Mouse (Mus musculus) cerebellum, adult 8-10 months (tissue): ENCODE data around the gene Smg8.
A peak's percentile ranks its signal among the peaks of the same experiment; 100 is the strongest.
"Not testable (repeated sequence)": the region's sequence is repeated elsewhere in the genome, so short reads cannot be mapped to it uniquely, and the experiment has no call there.

Source experiments
- DNase-seq: peaks from one replicate; pipeline ENCODE4 v3.0.0; 2022

Smg8 gene

GRCm38 (mm10) chr11:87086290-87086984, at the start of gene Smg8:
Gene Smg8 (minus strand): TSS chr11:87086774.
- DNase-seq = peak; percentile 76

DNA sequence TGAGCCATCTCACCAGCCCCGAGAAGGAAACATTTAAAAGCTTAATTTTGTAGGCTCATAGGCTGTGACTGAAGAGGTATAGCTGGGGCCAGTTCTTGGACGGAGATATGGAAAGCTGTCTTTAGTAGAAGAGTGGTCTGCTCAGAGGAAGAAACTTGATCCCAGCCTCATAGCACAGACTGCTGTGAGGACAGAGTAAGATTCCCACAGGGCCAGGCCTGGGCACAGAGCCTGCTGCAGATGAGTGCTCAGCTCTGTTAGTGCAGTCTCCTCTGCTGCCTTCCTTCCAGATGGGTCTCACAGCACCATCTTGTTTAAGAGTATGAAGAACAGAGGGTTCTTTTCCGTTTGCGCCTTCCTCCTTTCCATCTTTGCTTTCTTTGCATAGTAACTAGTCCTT, 49.7 kb upstream of the Smg8 start:
- no peak for DNase-seq

DNA sequence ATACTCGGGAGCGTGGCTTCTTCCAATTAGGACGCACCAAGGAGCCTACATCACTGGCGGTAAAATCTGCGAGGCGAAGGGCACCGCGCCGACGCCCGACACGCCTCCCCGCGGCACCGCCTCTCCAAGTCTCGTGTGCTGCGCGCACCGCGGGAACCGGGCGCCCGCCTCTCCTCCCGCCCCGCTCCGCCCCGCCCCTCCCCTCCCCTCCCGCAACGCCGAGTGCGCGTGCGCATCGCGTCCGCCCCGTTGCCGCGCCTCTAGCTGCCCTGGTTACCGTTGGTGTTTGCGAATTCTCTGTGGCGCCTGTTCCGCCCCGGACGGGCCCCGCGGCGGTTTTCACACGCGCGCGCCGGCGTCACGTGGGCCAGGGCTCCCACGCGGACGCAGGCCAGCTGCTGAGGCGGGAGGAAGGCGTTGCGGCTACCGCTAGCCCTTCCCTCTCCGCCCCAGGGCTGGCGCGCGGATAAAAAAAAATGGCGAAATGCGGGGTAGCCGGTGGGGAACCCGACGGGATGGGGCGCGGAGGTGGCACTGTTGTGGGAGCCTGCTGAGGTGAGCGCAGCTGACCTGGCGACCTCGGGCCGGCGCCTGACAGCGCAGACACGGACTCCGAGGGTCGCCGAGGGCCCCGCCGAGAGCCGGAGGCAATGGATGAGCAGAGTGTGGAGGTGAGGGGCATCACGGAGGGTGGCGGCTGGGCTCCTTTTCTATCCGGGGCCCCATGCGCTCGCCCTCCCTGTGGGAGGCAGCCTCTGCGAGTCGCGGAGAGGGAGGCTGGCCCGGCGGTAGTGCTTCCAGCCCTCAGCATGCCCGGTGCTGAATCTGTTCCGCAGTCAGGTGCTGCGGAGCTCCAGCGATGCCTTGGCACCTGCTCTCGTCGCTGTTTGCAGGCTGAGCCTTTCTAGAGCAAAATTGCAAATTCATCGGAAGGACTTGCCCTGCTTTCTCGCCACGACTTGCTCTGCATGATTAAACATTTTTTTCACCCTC, 40.5 kb upstream of the Smg8 start, which contains the start of gene Trim37:
Trim37 (plus strand) TSS at position 254 of the 993 bp plus-strand sequence.
- peak; percentile 78 for DNase-seq

DNA sequence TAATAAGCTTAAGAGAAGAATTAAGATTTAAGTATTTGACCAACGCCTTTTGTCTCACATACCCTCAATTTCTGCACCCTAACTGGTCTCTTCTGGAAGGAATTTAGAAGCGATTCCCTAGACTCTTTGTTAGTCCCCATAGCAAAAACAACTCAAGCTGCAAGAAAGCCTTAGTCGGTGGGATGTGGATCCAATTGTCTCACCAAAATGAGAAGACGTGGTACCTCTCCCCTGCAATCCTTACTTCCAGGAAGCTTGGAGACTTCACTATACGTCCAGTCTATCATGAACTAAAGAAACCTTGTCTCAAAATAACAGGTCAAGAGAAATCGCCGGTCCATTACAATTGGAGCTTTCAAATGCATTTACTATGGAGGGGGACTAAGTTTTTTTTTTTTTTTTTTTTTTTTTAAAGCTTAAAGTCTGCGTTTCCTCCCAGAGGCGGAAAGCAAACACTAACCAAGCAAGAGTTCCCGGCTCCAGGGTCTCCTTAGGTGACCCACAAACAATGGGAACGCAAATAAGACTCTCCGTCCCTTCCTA, 39.8 kb upstream of the Smg8 start:
- DNase-seq = no peak

DNA sequence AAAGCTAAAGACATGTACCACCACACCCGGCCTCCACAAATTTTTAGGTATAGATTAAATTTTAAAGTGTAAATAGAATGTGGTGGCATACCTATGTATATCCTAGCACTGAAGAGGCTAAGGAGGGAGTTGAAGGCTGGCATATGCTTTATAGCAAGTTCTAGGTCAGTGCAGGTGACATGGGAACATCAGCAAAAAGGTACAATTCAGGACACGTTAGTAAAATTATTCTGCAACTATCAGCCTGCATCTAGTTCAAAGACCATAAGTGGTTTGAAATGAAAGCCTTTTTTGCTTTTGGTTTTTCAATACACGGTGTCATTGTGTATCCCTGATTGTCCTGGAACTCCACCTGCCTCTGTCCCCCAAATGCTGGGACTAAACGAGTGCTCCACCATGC, 39.0 kb upstream of the Smg8 start:
- DNase-seq = no peak

DNA sequence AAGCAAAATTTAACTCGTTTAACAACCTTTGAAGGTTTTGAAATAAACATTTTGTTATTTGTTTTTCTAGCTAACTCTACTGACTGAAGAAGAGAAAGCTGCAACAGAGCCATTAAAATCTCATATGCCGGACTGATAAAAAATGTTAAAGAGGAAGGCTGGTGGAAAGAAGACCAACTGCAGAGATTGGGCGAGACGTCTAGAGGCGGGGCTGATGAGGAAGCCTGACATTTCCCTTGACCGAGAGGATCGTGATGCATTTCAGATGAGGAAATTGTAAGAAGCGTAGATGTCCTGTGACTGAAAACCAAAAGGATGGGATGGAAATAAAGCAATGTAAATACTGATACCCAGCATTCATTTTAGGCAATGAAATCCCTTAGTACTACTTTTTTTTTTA, 35.3 kb upstream of the Smg8 start:
- no peak for DNase-seq

GRCm38 (mm10) chr11:87110172-87110909, 23.8 kb upstream of the Smg8 start:
- DNase-seq = no peak

DNA sequence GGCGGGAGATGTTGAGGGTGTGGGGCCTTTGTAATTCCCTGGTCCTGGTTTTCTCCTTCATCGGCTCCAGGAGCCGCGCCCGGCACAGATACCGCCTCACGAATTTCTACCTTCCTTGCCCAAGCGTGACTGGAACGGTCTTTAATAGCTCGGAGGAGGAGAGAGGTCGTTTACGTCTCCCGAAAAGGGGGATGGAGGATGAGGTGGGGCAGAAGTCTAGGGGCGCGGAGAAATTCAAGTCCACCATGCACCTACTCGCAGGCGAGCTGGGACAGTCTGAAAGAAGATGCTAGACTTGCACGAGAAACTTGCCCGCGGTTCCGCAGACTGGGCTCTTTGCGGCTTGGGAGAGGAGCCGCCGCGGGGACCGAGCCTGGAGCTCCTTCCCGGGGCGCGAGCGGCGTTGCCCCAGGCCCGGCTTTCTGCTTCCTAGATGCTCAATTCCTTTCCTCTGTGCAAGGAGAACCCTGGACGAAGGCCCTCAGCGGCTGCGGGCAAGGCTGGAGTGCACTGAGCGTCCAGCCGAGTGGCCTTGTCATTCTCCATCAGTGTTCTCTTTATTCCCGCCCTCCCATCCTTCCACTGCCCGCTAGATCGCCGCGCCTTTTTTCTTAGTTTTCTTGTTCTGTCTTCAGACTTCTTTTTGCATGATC, 23.1 kb upstream of the Smg8 start:
- DNase-seq = no peak

DNA sequence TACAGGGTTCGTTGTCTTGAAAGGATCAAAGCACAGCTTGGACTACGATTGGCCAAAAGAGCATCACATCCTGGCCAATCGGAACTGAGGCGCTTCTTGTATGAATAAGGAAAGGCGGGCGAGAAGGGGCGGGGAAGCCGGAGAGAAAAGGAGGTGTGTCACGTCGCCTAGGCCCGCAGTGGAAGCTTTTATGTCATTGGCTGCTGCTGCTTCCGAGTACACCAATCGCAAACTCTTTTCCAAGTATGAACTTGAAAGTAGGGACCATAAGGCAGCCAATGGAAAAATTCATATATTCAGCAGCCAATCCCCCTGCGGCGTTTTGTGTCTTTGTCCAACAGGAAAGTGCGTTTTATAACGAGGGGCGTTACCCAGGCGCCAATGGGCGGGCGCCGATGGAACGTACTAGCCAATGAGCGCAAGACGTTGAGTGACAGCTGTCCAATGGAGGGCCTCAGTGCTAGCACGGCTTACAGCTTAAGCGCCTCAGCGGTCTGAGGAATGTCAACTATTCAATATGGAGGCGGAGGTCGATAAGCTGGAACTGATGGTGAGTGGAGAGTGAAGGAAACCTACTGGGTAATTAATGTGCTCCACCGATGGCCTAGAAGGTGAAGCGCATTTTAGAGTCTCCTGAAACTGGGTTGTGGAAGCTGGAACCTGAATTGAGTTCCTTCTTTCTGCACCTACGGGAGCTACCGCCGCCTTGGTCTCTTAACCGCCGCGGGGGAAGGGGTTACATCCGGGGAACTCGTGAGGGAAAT, 22.4 kb upstream of the Smg8 start, which contains the start of gene Ska2:
Ska2 (plus strand) TSS at position 480 of the 764 bp plus-strand sequence.
- peak; percentile 95 for DNase-seq

DNA sequence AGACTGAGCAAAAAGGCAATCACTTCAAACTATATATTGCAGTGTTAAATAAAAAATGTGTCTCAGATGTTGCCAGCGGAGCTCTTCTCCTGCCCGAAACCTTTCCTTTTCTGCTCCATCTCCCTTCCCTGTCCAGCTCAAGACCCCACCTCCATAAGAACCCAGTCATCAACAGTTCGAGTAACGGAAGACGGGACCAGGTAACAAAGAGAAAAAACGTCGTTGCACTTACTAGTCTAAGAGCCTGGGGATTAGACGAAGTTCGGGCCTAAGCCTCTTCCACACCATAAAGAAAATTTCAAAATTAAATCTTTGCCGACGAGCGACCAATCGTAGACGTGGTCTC, 21.8 kb upstream of the Smg8 start, which contains the start of gene Prr11:
Prr11 (minus strand) TSS at position 300 of the 346 bp plus-strand sequence.
- no peak for DNase-seq

- DNase-seq = no peak
Measured at GRCm38 (mm10) chr11:87087142-87087541, 568 bp upstream of the Smg8 start.

DNA sequence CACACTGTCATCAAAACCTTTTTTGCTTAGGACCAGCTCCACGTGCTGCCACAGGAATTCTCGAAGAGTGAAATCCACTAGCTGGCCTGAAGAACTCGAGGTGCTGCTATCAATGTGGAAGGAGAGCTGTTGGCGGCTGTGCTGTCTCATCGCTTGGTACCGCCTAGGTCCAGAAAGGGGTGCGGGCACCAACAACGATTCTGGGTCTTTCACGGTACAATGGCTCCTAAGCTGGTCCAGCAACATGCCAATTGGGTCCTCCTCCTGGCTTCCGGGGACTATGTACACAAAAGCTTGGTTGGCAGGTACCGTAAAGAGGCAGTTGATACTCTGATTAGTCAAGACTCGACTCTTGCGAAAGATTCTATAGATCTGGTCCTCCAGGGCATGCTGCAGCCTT, 1.1 kb downstream of the Smg8 start:
- DNase-seq = no peak

DNA sequence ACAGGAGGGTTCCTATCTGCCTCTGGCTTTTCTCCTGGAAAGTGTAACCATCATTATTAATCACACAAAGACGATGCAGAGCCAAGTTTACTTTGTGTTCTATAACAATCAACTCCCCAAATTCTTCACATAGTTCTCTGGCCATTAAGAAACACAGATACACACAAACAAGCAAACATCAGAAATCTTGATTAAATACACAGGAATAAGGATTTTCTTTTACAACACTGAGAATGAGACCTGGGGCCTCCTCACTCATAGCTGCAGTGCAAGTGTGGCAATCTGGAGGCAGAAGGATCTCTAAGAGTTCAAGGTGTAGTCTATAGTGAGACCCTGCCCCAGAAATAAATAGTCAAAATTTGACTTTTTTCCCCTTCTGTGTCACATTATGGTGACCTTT, 2.9 kb downstream of the Smg8 start:
- no peak for DNase-seq

DNA sequence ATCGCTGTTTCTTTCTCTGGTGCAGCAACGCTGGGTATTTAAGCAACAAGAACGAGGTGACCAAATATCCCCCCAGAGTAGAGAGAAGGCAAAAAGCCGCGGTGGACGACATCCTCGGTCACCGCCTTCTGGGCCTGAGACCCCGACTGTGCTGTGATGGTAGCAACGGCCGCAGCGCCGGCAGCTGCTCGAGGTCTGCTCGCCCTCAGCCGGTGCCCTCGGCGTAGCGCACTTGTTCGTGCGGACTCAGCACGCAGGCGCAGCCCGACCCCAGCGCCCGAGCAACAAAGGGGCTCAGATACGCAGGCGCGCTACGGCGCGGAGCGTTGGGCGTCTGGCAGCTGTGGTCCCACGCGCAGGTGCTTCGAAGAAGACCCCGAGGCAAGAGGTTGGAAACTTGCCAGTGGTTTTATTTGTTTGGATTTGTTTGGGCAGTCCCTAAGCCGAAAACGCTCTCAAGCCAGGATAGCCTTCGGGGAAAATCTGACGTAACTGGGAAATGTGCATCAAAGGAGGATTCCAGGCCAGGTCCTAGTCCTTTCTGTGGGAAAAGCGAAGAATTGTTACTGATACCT, 12.6 kb downstream of the Smg8 start, which contains the start of gene Gdpd1:
Gdpd1 (minus strand) TSS at position 197 of the 575 bp plus-strand sequence.
- DNase-seq = peak; percentile 86

DNA sequence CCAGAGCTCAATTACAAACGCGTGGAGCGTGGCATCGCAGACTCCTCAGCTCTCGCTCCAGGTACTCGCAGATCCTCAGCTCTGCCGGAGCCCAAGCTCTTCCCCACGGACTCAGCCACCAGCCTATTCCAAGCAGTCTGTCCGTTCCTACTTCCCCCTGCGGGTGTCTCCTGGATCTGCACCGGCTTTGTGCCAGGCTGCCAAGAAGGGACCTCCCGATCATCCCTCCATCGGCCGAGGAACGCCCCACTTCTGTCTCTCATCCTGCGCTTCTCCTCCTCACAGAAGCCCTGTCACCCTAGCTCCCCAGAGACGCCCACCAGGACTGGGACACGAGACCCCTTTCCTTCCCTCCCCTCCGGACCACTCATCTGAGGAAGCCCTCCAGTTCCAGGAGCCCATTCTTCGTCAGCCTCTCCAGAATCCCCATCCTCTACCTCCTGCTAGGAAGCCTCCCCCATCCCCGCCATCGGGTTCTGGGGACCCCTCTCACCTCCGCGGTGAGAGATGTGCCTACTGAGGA, 13.2 kb downstream of the Smg8 start:
- DNase-seq = peak; percentile 75

- no peak for DNase-seq
Measured at GRCm38 (mm10) chr11:87062087-87062486, 24.5 kb downstream of the Smg8 start.

DNA sequence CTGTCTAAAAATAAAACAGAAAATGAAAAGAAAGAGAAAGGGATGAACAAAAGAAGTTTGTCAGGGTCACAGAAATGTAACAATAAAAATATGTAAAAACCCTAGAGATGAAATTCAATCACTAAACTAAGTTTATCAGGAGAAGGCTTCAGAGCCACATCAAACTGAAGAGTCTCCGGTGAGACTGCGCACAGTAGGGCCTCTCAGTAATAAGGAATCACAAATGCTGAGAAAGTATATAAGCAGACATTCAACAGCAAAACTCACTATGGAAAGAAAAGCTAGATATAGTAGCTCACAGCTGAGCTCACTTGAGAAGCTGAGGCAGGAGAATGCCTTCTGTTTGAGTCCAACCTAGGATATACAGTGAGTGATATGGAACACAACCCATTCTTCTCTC, 26.2 kb downstream of the Smg8 start:
- DNase-seq = no peak

GRCm38 (mm10) chr11:87056286-87056685, 30.3 kb downstream of the Smg8 start:
- DNase-seq = no peak

GRCm38 (mm10) chr11:87048900-87049299, 37.7 kb downstream of the Smg8 start:
- not testable (repeated sequence) for DNase-seq

- DNase-seq = no peak
Measured at GRCm38 (mm10) chr11:87046968-87047367, 39.6 kb downstream of the Smg8 start.

- DNase-seq = no peak
Measured at GRCm38 (mm10) chr11:87043052-87043451, 43.5 kb downstream of the Smg8 start.
